Mouse (Mus musculus) layer of hippocampus, adult 6 months (tissue): Measurements from ENCODE around the gene Cfap206. TPM values are rescaled to one million over a fixed set of nuclear protein-coding genes. Genes with fewer than 3 reads are reported as not detected.

Source experiments
- long read RNA-seq, 2 experiments: library from polyadenylated mRNA; unstranded; transcript quantifications; one replicate each; pipeline ENCODE4 v2.0.0; 2019 to 2020
- polyA plus RNA-seq: library from polyadenylated mRNA; unstranded; fragments of <200 nt; fragmentation: Nextera tagmentation; gene quantifications from 2 replicates; pipeline ENCODE4 v1.2.3, GENCODE M21; 2021

The Cfap206 gene
- polyA plus RNA-seq: 2.8 and 6.6 TPM in 2 replicates
- long read RNA-seq, experiment 1, partial matches to known transcripts: 2 of 6 reads
- long read RNA-seq, experiment 1, other reads (novel, unspliced or antisense): 2 of 6 reads
- long read RNA-seq, experiment 2, transcript Cfap206-201 (13 exons, 2,246 nt): major isoform, 6 of 11 reads
- long read RNA-seq, experiment 2, partial matches to known transcripts: 1 of 11 reads
- long read RNA-seq, experiment 2, other reads (novel, unspliced or antisense): 3 of 11 reads

DNA sequence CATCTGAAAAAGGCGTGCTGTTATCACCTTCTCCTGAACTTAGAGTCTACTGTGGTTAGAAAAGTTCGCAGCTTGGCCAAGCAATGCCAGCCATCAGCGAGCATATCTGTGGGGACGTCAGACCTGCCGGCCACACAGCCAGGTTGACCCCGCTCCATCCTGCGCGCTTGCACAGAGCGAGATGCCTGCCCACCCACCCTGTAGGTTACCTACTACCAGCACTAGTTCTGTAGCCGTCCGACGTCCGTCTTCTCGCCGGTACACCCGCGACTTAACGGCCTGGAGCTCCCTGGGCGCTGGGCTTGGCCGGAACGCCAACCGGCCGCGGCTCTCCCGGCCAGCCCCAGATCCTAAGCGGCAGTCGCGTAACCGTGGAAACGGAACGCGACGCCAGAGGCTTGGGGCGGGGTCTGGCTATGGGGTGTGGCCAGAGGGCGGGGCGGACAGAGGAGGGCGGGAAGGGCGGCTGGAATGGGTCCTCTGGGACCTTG is at the start of gene Cfap206:
Gene Cfap206 (minus strand): TSS at position 356 of the 491 bp plus-strand sequence.

DNA sequence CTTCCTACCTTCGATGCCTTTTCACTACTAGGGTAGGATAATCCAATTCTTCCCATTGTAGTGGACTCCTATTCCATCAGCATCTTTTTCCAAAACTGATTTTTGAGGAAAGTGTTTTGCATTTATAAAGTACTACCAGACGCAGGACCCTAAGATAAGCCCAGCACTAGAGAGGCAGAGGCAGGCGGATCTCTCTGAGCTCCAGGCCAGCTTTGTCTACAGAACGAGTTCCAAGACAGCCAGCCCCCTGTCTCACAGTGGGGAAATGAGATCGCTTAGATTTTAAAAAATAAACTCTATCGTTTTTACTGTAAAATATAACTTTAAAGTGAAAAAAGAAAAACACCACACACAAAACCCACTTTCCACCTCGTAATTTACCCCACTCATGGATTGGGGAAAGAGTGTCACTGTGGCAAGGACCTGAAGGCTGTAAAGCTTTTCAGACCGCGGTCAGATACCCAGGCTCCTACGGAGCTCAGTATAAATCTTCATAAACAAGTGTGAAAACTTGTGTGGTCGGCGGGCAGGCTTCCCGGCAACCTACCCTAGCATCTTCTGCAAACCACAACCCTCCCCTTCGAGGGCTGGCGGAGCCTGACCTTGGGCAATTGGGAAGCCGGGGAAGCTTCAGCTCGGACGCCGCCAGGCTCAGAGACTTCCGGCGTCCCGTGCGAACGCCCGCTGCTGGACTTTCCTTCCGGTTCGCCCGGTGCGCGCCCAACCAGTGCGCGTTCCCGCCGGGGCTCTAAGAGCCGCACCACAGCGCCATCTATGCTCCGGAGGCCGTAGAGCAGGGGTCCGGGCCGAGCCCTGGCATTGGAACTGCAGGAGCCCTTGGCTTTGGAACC is 47.9 kb upstream of the Cfap206 start, which contains the start of gene Smim8:
Gene Smim8 (minus strand): TSS at position 747 of the 851 bp plus-strand sequence.

DNA sequence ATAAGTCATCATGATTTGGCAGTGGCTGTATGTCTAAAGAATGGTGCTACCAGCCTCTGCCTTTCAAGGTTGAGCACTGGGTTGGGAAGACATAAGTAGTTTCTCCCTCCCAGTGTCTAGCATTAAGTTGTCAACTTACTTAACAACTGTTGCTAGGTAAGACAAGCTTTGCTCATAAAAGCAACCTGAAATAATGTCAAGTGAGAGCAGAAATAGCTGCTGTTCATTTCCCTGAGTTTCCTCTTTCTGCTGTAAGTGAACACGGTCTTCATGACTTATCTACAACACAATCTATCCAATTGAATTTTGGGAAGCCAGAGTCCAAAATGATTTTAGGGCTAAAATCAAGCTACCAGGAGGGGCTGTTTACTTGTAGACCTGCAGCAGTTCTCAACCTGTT is 26.2 kb upstream of the Cfap206 start, which contains the start of gene Gm136:
Gene Gm136 (minus strand): TSS at position 101 of the 400 bp plus-strand sequence.

DNA sequence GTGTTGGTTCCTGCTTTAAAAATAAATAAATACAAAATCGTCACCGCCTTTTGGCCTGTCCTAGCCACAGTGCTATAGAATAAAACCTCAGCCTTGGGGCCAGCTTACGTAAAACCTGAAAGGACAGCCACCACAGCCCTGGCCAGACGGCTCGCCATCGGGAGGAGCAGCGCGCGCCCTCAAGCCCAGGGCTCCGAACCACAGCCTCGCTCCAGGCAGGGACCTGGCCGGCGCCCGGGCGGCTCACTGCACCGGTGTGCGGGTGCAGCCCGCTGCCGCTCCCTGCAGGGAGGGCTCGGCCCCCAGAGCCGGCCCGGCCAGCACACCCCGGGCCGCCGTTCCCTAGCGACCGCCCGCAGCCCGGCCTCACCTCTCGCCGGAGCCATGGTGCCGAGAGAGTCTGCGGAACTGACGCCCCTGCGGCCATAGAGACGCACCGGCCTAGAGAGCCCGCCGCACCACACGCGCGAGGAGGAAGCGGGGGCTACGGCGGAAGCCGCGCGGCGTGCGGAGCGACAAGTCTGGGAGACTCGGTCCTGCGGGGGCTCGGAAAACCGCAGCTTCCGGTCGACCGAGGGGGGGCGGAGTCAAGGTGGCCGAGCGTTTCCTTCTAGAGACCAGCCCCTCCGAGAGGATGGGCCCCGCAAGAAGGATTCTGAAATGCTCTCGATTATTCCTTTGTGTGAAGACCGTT is 43.0 kb downstream of the Cfap206 start, which contains the start of gene Slc35a1:
Gene Slc35a1 (minus strand): TSS at position 565 of the 694 bp plus-strand sequence.

Other genes starting within 250 kb of the Cfap206 start
- gene Akirin2, start 179.3 kb downstream of the Cfap206 start, polyA plus RNA-seq: 16.2 and 19.1 TPM in 2 replicates
- gene Orc3, start 115.3 kb downstream of the Cfap206 start, polyA plus RNA-seq: 36.2 and 38.3 TPM in 2 replicates
- 19.3 and 21.0 TPM in 2 replicates for gene Rars2, start 115.2 kb downstream of the Cfap206 start, polyA plus RNA-seq
- 24.9 and 29.8 TPM in 2 replicates for gene Slc35a1, start 42.8 kb downstream of the Cfap206 start, polyA plus RNA-seq
- gene Gm136, start 26.1 kb upstream of the Cfap206 start, polyA plus RNA-seq: not detected in 2 replicates
- 74.1 and 88.2 TPM in 2 replicates for gene Smim8, start 48.2 kb upstream of the Cfap206 start, polyA plus RNA-seq
- gene Zfp292, start 152.8 kb upstream of the Cfap206 start, polyA plus RNA-seq: 7.0 and 7.6 TPM in 2 replicates
- gene Cga, start 163.6 kb upstream of the Cfap206 start, polyA plus RNA-seq: not detected in 2 replicates